Mouse (Mus musculus) embryonic facial prominence, embryonic 10.5 days (tissue): Measurements from ENCODE around the gene Anapc5. TPM values are rescaled to one million over a fixed set of nuclear protein-coding genes. Genes with fewer than 3 reads are reported as not detected.
A peak's percentile ranks its signal among the peaks of the same experiment; 100 is the strongest.

Experiments used
- DNase-seq: peaks from one replicate; pipeline ENCODE4 v3.0.0-alpha.2; 2017; ENCODE audit warnings: low spot score
- H3K27ac ChIP-seq: fragments of 300-500 bp; sonication (generic); replicated peaks from 2 replicates; pipeline ENCODE4 v1.5.1; 2016; ENCODE audit warnings: mild to moderate bottlenecking
- H3K27me3 ChIP-seq: fragments of 300-500 bp; sonication (generic); replicated peaks from 2 replicates; pipeline ENCODE4 v1.6.1; 2016; ENCODE audit warnings: low read depth, mild to moderate bottlenecking; ENCODE audit not compliant: poor library complexity, severe bottlenecking
- H3K36me3 ChIP-seq: fragments of 300-500 bp; sonication (generic); replicated peaks from 2 replicates; pipeline ENCODE4 v1.6.1; 2016; ENCODE audit warnings: mild to moderate bottlenecking, moderate library complexity
- H3K4me1 ChIP-seq: fragments of 300-500 bp; sonication (generic); 2 replicates; pipeline ENCODE4 v1.6.1; 2016
- H3K4me3 ChIP-seq: fragments of 300-500 bp; sonication (generic); 2 replicates; pipeline ENCODE4 v1.5.1; 2016; ENCODE audit warnings: mild to moderate bottlenecking, moderate library complexity
- H3K9me3 ChIP-seq: fragments of 300-500 bp; sonication (generic); 2 replicates; pipeline ENCODE4 v1.6.1; 2016; ENCODE audit warnings: mild to moderate bottlenecking
- WGBS: fragments of 180-500 bp; shearing (Covaris S2); methylation state at CpG from one replicate; pipeline ENCODE4 v1.1.7; 2016; 5-methylcytosine and 5-hydroxymethylcytosine counted together
- polyA plus RNA-seq: library from polyadenylated mRNA; unstranded; fragments of >200 nt; fragmentation: Nextera tagmentation; extraction: Ambion mirVana; gene quantifications from 2 replicates; pipeline ENCODE4 v1.2.1, GENCODE M21; 2016

The Anapc5 gene
- polyA plus RNA-seq, 1 experiment from 2014 or later: 477 TPM

DNA sequence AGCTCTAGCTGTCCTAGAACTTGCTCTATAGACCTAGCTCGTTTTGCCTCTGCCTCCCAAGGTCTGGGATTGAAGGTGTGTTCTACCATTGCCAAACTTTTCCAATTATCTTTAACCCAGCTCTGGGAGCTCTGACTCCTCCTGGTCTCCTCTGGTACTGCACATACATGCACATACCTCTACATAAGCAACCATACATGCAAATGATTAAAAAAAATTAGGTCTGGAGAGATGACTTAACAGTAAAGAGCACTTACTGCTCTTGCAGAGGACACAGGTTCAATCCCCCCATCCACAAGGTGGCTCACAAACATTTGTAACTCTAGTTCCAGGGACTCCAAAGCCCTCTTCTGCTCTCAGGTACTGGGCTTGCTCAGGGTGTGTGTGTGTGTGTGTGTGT, 2.8 kb upstream of the Anapc5 start:
- DNase-seq: no peak
- no peak overlapping the region for H3K4me3 ChIP-seq
- H3K27ac ChIP-seq: no peak overlapping the region
- no peaks in the 10 kb centered on the region for H3K9me3 ChIP-seq
- no peaks in the 10 kb centered on the region for H3K27me3 ChIP-seq
- peaks cover 13% of the 10 kb centered on the region for H3K4me1 ChIP-seq
- 72% methylated on average over 1 of the region's 1 CpGs for WGBS
- H3K36me3 ChIP-seq: peaks cover 6% of the 10 kb centered on the region

DNA sequence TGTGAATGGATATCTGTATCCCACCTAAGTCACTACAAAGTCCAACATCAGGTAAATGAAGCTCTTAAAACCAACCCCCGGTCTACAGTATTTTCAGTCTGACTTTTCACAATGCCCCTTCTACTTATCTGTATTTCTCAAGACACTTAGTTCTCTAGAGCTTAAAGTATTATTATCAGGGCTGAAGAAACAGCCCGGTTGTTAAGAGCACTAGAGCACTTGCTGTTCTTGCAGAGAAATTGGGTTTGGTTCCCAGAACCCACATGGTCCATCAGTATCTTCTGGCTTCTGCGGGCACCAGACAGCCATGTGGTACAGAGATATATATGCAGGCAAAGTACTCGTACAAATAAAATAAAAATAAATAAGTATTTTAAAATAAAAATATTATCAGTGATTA, 1.3 kb upstream of the Anapc5 start:
- Histone ChIP-seq H3K27ac (no peak overlapping the region), H3K27me3 (no peaks in the 10 kb centered on the region), H3K36me3 (peaks cover 22% of the 10 kb centered on the region), H3K4me1 (peaks cover 13% of the 10 kb centered on the region), H3K9me3 (no peaks in the 10 kb centered on the region), H3K4me3 (no peak overlapping the region)
- no peak for DNase-seq
- WGBS: 91% methylated on average over 4 of the region's 4 CpGs

DNA sequence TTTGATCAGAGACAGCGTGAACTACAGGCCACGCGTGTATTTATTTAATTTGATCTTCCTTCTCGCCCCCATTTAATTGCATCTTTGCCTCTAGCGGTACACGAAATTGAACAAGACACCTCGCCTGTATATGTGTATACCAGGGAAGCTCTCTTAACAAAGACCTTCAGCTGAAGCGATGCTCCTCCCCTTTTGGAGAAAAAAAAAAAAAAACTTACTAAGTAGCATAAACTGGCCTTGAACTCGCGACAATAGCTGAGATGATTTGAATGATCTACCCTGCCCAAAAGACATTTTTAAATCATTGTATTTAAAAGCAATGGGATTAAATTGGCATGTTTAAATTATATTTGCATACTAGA, 366 bp upstream of the Anapc5 start:
- Histone ChIP-seq H3K4me1 (peaks cover 13% of the 10 kb centered on the region), H3K4me3 (peak overlapping the region; percentile 79), H3K36me3 (peaks cover 31% of the 10 kb centered on the region), H3K9me3 (no peaks in the 10 kb centered on the region), H3K27ac (peak overlapping the region; percentile 97), H3K27me3 (no peaks in the 10 kb centered on the region)
- 1% methylated on average over 10 of the region's 10 CpGs for WGBS
- DNase-seq: no peak

DNA sequence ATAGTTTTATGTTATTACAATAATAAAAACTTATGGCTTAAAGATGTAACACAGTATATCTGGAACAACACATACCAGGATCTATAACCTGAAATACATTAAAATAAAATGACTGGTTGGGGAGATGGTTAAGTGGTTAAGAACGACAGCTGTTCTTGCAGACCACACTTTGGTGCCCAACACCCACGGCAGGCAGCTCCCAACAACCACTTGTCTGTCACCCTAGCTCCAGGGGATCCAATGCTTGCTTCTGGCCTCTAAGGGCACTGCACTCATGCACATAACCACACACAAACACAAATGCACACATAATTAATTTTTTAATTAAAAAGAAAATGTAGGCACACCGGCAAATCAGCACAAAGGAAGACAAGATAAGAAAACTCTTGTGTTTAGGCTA, 8.4 kb downstream of the Anapc5 start:
- Histone ChIP-seq H3K27ac (no peak overlapping the region), H3K4me1 (no peaks in the 10 kb centered on the region), H3K4me3 (no peak overlapping the region), H3K36me3 (peaks cover 99% of the 10 kb centered on the region), H3K27me3 (no peaks in the 10 kb centered on the region), H3K9me3 (no peaks in the 10 kb centered on the region)
- 91% methylated on average over 3 of the region's 3 CpGs for WGBS
- no peak for DNase-seq

DNA sequence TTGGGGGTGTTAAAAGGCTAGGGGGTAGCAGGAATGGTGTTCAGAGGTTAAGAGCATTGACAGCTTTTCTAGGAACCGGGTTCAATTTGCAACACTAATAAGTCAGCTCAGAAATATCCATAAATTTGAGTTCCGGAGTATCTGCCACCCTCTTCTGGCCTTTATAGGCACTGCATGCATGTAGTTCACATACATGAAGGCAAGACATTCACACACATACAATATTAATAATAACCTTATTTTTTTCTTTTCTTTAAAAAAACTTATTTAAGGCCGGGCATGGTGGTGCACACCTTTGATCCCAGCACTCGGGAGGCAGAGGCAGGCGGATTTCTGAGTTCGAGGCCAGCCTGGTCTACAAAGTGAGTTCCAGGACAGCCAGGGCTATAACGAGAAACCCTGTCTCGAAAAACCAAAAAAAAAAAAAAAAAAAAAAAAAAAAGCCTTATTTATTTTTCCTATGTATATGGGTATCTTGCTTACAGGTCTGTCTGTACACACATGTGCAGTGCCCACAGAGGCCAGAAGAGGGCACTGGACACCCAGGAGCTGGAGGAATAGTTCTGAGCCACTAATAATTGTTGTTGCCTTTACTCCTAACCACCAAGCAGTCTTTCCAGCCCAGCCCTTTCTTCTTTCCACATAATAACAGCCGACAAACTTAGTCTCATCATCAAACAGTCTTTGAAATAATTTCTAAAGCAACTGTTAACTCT, 9.6 kb downstream of the Anapc5 start:
- peaks cover 99% of the 10 kb centered on the region for H3K36me3 ChIP-seq
- no peak overlapping the region for H3K27ac ChIP-seq
- no peaks in the 10 kb centered on the region for H3K9me3 ChIP-seq
- no peaks in the 10 kb centered on the region for H3K4me1 ChIP-seq
- H3K4me3 ChIP-seq: no peak overlapping the region
- peak; percentile 73 for DNase-seq
- H3K27me3 ChIP-seq: no peaks in the 10 kb centered on the region
- 91% methylated on average over 9 of the region's 9 CpGs for WGBS

DNA sequence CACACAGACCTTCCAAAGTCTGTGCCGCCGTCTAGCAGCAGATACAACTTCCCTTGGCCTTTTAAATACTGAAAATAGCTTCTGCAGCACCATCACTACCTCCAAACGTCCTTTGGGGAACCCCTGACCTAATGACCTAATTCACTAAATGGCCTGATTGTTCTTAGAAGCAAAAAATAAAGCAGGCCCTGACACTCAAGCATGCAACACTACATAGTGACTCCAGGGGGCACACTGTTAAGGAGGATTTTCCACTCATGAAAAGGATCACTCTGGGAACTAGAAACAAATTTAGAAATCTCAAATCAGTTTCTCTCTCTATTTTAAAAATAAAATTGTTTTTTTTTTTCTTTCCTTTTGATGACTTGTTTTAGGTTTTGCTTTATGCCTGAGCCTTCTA, 15.6 kb downstream of the Anapc5 start:
- Histone ChIP-seq H3K36me3 (peaks cover 99% of the 10 kb centered on the region), H3K9me3 (no peaks in the 10 kb centered on the region), H3K4me1 (no peaks in the 10 kb centered on the region), H3K4me3 (no peak overlapping the region), H3K27ac (no peak overlapping the region), H3K27me3 (no peaks in the 10 kb centered on the region)
- no peak for DNase-seq
- 54% methylated on average over 3 of the region's 3 CpGs for WGBS

DNA sequence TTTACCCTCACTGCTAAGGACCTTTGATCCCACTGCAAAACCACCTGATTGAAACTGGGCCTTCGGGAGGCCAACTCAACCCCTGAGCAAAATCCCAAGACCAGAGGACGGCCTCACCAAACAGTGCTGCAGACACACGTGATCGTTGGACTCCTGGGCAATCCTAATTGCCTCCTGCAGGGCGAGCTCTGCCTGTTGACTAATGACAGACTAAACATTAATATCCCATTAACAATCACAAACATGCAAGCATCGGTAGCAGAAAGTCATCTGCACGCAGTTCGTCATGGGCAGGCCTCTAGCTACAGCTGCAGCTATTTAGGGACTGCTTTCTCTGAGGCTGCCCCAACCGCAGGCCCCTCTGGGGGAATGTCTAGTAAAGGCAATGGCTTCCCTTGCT, 18.4 kb downstream of the Anapc5 start:
- Histone ChIP-seq H3K36me3 (peaks cover 100% of the 10 kb centered on the region), H3K4me1 (no peaks in the 10 kb centered on the region), H3K9me3 (no peaks in the 10 kb centered on the region), H3K4me3 (no peak overlapping the region), H3K27ac (no peak overlapping the region), H3K27me3 (no peaks in the 10 kb centered on the region)
- WGBS: 86% methylated on average over 9 of the region's 9 CpGs
- DNase-seq: no peak

DNA sequence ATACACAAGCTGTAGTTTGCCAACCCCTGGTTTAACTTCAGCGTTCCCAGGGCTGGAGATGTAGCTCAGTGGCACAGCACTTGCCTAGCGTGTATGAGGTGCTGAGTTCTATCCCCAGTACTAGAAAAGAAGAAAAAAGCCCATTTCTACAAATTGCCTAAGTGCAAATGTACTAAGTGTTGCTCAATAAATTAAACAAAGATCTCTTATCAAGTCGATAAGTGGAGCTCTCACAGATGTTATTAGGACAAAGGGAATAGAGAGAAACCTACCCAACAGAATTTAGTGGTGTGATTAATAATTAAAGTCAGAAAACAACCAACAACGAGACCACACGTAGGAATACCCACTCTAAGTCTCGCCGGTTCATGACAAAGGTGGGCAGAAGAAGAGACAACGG, 19.5 kb downstream of the Anapc5 start:
- no peak for DNase-seq
- Histone ChIP-seq H3K27me3 (no peaks in the 10 kb centered on the region), H3K4me3 (no peak overlapping the region), H3K4me1 (no peaks in the 10 kb centered on the region), H3K9me3 (no peaks in the 10 kb centered on the region), H3K36me3 (peaks cover 98% of the 10 kb centered on the region), H3K27ac (no peak overlapping the region)
- 97% methylated on average over 8 of the region's 8 CpGs for WGBS

DNA sequence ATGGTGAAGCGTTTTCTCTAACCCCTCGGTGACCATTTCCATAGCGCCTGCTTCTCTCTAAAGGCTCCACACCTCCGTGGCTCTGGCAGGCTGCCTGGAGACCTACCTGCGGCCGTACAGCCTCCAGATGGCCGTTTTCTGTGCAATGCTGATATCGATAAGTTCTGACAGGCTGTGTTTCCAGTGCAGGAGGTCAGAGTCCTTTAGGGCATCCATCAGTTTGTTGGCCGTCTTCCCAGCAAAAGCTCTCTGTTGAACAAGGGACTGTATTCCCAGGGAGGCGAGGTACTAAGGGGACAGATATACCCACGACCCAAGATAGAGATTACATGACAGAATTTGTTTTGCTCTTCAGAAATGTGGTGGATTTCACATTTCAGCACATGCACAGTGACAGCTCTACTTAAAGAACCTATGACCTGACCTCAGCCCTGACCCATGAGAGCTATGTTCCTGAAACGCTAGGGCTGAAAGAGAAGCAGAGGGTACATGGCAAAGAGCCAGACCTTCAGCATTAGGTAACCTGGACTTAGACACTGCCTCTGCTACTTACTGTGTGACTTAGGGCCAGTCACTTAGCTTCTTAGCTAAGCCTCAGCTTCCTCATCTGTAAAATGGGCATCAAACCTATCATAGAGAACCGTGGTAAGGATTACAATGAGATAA, 20.7 kb downstream of the Anapc5 start:
- no peaks in the 10 kb centered on the region for H3K9me3 ChIP-seq
- WGBS: 86% methylated on average over 13 of the region's 13 CpGs
- H3K36me3 ChIP-seq: peaks cover 98% of the 10 kb centered on the region
- no peak for DNase-seq
- no peak overlapping the region for H3K4me3 ChIP-seq
- H3K27me3 ChIP-seq: no peaks in the 10 kb centered on the region
- H3K4me1 ChIP-seq: no peaks in the 10 kb centered on the region
- no peak overlapping the region for H3K27ac ChIP-seq

DNA sequence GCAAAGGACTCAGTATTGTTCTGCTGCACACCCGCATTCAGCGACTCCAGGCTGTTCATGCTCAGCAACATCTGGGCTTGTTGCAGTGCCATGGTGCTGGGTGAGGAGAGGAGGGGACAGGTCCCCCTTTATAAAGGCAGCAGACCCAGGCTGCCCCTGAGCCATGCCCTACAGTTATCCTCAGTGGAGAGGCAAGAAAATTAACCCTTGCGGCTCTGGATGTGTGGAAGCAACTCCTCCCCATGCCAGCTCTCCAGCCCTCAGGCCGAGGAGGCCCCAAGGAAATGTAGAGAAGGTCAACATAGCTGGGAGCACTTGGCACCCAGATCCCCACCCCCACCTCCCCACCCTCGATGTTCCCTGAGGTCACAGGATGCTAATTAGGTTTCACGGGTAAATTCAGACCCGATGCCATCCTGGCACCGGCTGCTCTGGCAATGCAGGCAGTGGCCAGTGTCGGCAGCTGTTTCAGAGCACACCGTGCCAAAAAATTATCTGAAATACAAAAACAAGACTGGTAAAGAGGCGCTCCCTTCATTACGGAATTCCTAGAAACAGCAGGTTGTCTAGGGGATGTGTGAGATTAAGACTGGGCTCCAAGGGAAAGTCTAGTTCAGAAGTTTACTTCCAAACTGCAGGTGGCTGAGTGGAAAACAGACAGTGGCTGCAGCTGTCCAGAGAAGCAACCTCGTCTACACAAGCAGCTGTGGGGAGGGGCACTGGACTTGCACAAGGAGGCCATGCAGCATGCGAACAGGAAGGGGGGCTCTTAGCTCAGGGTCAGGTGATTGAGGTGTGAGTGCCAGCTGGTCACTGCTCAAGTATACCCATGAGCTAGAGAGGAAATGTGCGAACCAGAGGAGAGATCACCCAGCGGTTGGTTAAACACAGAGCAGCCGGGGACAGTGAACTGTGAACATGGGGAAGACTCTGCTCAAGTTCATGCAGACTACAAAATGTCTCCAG, 21.5 kb downstream of the Anapc5 start:
- peaks cover 98% of the 10 kb centered on the region for H3K36me3 ChIP-seq
- DNase-seq: no peak
- no peak overlapping the region for H3K4me3 ChIP-seq
- no peaks in the 10 kb centered on the region for H3K4me1 ChIP-seq
- no peaks in the 10 kb centered on the region for H3K9me3 ChIP-seq
- H3K27ac ChIP-seq: no peak overlapping the region
- H3K27me3 ChIP-seq: no peaks in the 10 kb centered on the region
- 90% methylated on average over 17 of the region's 17 CpGs for WGBS

DNA sequence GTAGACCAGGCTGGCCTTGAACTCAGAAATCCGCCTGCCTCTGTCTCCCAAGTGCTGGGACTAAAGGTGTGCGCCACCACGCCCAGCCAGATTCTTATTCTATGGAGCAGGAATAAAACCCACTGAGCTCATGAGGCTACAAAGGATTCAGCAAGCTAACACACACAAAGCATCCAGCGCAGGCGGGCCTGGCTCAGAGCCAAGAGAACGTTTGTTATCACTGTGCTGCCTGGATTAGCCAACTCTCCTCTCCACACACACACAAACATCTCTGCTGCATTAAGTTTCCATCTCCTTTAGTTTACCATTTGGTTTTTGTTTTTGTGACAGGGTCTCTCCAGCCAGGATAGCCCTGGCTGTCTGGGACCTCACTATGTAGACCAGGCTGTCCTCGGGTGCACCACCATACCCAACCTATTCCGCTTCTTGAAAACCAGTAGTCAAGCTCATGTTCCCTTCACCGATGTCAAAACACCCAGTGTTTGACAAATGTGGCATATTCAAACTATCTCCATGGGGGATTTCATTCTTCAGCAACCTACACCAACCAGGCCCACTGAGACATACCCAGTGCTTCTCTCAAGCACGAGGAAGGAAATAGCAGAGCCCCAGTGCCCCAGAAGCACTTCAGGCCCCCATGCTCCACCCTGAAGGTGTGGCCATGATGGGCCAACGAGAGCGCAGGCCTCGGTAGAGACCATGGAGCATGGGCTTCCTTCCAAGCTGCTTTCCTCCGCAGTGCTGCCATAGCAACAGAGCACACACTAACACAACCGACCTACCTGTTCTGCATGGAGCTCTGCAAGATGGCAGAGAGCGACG, 22.4 kb downstream of the Anapc5 start:
- 89% methylated on average over 17 of the region's 17 CpGs for WGBS
- Histone ChIP-seq H3K36me3 (peaks cover 98% of the 10 kb centered on the region), H3K9me3 (no peaks in the 10 kb centered on the region), H3K27me3 (no peaks in the 10 kb centered on the region), H3K4me3 (no peak overlapping the region), H3K4me1 (no peaks in the 10 kb centered on the region), H3K27ac (no peak overlapping the region)
- DNase-seq: no peak

DNA sequence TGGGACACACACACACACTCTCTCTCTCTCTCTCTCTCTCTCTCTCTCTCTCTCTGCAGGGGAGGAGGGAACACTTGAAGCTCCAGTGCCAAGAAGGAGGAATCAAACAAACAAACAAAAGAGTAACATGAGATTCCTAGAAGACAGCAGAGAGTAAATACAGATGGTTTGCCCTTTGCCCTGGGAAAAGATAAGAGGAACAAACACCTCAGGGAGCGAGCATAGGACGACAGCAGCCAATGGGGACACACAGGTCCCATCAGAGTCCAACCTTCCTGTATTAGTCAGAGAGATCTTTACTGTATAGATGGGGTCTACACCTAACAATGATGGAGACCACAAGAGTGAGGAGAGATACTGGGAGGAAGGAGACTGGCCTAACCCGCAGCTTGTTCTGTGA, 23.3 kb downstream of the Anapc5 start:
- Histone ChIP-seq H3K27me3 (no peaks in the 10 kb centered on the region), H3K4me1 (no peaks in the 10 kb centered on the region), H3K9me3 (no peaks in the 10 kb centered on the region), H3K36me3 (peaks cover 98% of the 10 kb centered on the region), H3K4me3 (no peak overlapping the region), H3K27ac (no peak overlapping the region)
- no peak for DNase-seq
- WGBS: 87% methylated on average over 3 of the region's 3 CpGs
